Mouse (Mus musculus) adrenal gland (tissue): ENCODE results near the gene Kdm1b.

Experiments used
- intact Hi-C: fragments of 180-260 bp; cut with DNase I; formaldehyde crosslinking; loops from one replicate; pipeline ENCODE4 v1.15.1; 2025
- long read RNA-seq, 2 experiments: library from polyadenylated mRNA; unstranded; transcript quantifications; one replicate each; pipeline ENCODE4 v2.0.0; 2020; ENCODE audit warnings: borderline replicate concordance in 1 of 2; ENCODE audit not compliant: insufficient replicate concordance in 1 of 2

Gene Kdm1b
- long read RNA-seq, experiment 1, full-length matches to known transcripts: 1 of 3 reads
- long read RNA-seq, experiment 1, partial matches to known transcripts: 2 of 3 reads
- long read RNA-seq, experiment 1, other reads (novel, unspliced or antisense): 0 of 3 reads
- long read RNA-seq, experiment 2, partial matches to known transcripts: 1 of 3 reads
- long read RNA-seq, experiment 2, other reads (novel, unspliced or antisense): 2 of 3 reads

DNA sequence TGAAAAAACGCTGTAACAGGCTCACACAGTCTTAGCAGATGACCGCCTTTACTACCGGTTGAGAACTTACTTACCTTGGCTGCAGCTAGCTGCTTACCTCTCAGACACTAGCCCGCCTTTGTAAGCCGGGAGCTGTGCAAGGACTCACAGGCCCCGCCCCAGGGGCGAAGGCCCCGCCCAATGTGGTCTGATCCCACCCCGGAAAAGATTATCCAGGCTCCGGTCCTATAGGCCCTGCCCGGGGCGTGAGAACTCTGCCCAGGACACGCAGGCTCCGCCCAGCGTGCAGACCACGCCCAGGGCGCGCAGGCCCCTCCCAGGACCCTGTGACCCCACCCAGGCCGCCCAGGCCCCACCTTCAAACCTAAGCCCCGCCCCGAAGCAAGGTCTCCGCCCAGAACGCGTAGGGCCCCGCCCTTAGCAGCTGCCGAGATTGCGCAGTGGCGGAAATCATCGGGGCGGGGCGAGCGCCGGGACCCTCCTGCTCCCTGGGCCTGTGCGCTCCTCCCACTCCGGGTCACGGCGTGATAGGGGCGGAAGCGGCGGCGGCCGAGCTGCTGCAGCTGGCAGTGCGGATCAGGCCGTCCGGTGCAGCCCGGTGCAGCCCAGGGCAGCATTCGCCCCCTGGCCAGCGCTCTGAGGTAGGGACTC lies at the start of gene Kdm1b:
Gene Kdm1b, plus strand, starts transcription at position 470 of the 651 bp plus-strand sequence.
- intact Hi-C loops: no loop called here

DNA sequence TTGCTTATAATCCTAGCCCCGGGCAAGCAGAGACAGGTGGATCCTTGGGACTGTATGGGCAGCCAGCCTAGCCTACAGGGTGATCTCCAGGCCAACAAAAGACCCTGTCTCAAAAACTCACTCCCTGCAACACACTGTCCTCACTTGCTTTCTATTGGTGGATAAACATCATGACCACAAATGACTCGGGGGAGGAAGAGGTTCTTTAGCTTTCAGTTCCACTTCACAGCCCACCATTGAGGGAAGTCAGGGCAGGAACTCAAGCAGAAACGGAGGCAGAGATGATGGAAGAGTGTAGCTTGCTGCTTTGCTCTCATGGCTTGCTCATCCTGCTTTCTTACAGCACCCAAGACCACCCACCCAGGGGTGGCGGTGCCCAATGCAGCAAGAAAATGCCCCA lies 45.9 kb upstream of the Kdm1b start:
- intact Hi-C loops: no loop called here

DNA sequence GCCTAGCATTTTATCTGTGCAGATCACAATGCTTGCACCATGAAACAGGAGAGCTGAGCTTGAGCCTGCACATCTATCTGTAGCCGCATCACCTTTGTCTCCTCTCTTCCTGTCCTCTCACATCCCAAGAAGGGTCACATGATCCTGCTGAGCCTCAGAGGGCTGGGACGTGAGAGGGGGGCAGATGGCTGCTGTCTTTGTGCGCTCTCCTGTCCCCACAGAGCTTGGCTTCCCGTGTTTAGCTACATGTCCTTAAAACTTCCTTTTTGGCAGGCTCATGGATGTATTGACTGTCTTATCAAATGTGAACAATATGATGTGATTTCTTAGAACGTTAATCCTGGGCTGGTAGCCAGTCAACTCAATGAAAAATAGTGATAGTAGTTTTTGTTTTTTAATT lies 43.8 kb upstream of the Kdm1b start:
- intact Hi-C loops: no loop called here

DNA sequence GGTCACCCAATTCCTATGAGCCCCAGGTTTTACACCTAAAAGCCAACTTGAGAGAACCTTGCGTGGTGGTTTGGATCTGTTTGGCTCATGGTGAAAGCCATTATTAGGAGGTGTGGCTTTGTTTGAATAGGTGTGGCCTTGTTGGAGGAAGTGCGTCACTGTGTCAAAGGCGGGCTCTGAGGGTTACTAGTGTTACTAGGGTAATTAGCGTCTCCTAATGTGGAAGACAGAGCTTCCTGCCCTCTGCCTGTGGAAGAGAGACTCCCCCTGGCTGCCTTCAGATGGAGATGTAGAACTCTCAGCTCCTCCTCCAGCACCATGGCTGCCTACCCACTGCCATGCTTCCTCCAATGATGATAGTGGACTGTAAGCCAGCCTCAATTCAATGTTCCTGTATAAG lies 41.7 kb upstream of the Kdm1b start:
- intact Hi-C loops: no loop called here

DNA sequence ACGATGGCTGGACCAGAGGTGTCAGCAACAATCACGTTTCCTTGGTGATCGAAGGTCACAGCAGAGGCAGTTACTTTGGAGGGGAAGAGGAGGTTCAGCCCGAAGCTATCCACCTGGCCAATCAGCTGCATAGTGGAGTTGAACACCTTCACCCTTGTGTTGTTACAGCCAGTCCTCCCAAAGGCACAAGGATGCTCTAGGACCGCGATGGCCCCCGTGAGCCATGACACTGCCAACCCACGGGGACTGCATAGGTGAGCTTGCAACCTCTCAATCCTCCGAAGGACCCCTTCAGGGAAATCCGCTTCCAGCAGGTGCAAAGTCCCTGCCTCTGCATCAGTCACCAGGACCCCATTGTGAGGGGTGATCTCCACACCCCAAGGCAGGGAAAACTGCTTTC lies 29.6 kb upstream of the Kdm1b start:
- intact Hi-C loops: loop anchor here (2.0 to 5.0 kb wide), 2 partner anchors 81 to 171 kb away; no protein-coding TSS in a partner anchor

DNA sequence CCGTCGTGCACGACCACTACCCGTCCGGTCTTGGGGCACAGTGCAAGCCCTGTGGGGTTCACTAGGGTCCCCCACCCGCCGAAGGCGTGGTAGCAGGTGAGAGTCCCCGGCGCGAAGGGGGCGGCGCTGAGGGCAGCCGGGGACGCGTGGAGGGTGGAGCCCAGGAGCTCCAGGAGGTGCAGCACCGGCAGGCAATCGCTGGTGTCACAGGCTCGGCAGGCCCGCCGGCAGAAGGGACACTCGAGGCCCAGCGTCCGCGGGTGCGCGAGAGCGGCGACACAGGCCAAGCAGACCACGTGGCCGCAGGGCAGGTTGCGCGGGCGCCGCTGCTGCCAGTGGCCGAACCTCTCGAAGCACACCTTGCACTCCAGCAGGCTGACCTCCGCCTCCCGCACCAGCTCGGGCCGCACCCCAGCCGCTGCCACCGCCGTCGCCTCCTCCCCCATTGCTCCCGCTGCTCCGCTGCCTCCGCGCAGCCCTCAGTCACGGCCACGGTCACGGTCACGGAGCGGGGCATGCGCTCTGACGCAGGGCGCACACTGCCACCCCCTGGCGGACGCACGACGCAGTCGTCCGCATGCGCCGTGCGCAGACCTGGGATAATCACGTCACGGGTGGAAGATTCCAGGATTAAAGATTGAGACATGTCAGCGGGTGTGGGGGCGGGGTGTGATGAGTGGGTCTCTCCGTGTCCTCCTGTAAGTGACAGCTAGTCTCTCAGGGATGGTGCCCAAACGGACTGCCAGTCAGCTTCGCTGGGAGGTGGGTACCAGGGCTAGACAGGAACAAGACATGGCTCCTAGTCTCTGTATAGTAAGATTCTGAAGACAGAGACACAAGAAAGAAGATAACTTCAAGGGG lies 28.7 kb upstream of the Kdm1b start, which contains the start of gene Nhlrc1:
Gene Nhlrc1, minus strand, starts transcription at position 517 of the 861 bp plus-strand sequence.
- intact Hi-C loops: loop anchor here (5.0 kb wide), 1 partner anchor 82 kb away; no protein-coding TSS in a partner anchor

DNA sequence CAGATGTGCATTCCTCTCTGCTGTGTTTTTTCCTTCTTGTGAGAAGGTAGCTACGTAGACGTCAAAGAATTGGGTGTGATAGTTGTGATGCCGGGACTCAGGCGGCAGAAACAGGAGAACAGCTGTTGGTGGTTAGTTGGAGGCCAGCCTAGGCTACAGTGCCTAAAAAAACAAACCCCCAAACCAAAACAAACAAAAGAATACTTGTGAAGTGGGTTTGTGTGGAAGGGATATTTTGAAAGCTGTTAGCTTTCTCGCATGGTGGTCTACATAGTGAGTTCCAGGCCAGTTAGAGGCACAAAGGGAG lies 28.2 kb upstream of the Kdm1b start:
- intact Hi-C loops: no loop called here

DNA sequence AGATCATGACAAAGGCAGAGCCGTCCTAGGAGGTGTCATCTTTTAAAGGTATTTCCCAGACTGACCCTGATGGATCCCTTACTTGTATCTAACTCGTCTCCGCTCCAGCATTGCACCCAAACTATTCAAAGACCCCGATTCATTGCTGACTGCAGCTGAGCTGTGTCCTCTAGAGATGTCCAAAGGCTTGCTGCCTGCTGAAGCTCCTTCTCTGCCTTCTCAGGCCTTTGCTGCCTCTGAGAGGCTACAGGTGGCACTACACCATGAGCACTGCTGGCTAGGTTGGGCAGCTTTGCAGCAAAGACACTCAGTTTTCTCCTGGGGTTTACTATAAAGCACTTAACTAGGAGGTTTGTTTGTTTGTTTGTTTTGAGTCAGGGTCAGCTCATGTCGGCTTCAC lies 26.0 kb upstream of the Kdm1b start:
- intact Hi-C loops: no loop called here

DNA sequence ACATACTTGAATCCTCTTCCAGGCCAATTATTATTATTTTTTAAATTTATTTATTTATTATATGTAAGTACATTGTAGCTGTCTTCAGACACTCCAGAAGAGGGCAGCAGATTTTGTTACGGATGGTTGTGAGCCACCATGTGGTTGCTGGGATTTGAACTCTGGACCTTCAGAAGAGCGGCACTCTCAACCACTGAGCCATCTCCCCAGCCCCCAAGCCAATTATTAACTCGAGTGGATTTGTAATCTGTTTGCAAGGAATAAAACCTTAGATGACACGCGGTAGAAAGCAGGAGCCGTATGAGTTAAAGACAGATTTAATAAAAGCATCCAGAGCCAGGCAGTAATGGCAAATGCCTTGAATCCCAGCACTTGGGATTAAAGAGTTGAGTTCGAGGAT lies 23.5 kb upstream of the Kdm1b start:
- intact Hi-C loops: no loop called here

DNA sequence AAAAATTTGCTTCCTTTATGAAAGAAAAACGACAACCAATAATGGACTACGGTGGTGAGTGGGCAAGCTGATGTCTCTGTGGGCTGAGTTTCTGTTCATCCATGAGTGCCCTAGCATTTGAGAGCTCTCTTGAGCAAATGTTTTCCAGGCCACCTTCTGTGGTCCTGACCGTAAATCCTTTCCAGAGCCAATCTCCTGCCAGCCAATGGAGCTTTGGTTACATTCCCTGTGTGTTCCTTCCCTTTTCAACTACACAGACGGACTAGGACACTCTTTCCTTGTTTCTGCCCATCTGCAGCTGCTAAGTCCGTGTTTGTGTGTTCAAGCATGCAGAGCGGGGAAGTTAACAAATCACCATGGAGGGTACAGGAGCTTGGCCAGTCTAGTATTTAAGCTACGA lies 22.5 kb upstream of the Kdm1b start:
- intact Hi-C loops: no loop called here

DNA sequence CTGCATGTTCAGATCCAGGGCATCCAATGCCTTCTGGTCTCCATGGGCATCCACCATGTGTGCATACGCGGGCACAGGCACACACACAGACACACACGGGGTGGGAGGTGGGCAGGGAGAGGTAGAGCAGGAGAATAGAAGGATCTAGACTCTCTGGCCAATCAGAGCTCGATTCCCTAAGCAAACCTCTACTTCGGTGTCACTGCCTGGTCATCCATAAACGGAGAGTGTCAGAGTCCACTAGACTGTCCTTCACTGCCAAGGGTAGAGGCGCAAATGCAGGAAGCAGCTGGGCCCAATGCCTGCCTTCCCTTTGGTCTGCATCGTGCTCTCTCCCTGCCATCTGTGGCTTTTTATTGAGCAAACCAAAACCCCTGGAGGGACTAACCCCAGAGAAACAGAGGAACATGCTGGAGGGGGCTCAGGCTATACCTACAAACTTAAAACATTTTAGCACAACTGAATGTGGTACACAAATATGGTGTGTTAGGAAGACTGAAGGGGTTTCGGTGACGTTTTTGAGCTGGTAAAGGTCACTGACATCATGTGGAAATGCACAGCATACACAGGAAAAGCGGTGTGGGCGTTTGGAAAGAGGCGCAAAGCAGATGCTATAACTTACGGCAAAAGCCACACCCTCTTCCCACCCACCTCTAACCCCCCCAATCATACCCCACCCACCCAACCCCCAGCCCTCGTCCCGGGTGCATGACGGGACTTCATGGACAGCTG lies 12.8 kb upstream of the Kdm1b start:
- intact Hi-C loops: no loop called here

DNA sequence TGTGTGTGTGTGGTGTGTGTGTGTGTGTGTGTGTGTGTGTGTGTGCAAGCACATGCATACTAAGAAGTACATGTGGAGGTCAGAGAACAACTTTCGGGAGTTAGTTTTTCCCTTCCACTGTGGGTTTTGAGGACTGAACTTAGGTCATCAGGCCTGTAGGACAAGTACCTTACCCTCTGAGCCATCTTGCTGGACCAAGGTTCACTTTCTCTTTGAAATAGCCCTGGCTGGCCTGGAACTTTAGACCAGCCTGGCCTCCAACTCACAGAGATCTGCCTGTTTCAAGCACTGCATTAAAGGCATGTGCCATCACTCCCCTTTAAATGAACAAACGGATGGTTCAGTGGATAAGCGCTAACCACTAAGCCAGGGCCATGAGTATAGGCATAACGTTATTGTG lies 9.7 kb upstream of the Kdm1b start:
- intact Hi-C loops: no loop called here

DNA sequence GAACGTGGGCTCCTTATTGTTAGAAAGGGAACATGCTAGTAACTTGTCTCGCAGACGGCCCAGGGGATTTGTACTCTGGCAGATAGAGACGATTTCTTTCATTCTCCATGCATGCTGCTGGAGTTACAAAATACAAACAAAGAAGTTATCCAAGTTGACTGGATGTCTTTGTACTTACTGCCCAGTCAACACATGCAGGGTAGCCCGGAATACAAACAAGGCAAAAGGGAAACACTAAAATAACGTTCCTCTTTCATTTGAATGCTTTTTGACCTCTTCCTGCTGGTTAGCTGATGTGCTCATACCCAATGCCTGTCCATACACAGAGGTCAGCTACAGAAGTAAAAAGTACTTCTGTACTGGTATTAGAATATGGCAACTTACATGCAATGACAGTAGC lies 5.4 kb upstream of the Kdm1b start:
- intact Hi-C loops: no loop called here

DNA sequence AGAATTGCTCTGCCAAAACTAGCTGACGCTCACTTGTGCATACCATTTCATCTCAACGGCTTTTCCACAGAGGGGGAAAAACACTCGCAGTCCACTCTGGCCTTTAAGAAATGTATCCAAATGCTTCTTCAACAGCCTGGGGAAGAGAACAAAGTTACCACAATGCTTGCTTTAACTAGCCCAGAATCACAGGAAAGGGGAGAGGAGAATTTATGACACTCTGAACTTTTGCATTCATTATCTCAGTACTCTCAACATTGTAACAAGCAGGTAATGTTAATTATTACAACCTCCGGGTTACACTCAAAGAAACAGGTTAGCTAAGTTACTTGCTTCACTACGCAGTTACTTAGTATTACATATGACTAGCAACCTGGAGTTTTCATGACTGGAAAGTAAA lies 3.2 kb upstream of the Kdm1b start:
- intact Hi-C loops: no loop called here

DNA sequence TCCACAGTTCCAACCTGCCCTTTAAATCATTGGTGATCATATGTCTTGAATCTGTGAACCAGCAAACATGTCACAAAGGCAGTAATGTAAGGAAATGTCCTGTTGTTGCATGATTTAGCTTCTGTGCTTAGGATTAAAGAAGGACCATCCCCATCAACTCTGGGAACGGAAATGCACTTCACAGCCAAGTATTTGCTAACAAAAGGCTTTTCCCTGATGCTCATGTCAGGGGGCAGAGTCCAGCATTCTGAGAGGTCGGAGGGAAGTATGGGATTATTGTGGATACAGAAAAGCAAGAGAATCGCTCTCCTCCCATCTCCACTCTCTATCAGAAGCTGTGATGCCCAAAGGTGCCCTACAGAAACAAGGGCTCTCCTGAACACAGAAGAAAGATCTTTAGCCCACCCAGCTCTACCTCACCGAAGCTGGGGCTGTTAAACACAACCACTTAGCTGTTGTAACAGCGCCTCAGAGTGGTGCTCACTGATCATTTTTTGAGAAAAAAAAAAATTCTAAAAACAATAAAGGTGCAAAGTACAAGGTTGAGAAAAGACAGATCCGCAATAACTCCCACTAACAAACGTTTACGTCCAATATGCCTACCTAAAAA lies 1.2 kb upstream of the Kdm1b start:
- intact Hi-C loops: no loop called here

DNA sequence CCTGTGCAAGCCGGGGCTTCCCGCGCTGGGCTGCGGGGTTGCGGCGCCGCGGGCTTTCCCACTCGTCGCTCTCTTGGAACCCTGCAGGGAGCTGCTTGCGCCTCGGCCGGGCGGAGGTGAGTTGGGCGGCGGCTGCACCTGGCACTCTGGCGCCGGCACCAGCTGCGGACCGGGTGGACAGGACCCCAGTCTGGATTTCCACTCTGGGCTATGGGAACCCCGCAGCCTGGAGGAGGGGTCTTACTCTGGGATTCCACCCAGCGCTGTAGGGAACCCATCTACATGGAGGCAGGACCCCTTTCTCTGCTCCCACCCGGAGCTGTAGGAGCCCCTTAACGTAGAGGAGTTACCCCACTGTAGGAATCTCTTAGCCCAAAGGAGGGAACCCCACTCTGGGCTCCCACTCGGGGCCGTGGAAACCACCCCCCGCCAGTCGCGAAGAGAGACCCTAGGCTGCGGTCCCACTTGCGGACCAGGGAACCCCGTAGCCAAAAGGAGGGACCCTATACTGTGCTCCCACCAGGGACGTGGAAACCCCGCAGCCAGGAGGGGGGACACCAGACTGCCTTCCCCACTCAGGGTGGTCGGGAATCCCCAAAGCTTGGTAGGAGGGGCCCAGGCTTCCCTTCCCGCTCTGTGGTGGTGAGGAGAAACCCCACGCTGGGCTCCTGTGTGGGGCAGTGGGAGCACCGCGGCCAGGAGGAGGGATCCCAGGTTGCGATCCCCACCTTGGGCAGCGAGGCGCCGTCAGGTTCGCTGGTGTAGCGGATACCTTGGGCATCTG lies 726 bp downstream of the Kdm1b start:
- intact Hi-C loops: no loop called here

DNA sequence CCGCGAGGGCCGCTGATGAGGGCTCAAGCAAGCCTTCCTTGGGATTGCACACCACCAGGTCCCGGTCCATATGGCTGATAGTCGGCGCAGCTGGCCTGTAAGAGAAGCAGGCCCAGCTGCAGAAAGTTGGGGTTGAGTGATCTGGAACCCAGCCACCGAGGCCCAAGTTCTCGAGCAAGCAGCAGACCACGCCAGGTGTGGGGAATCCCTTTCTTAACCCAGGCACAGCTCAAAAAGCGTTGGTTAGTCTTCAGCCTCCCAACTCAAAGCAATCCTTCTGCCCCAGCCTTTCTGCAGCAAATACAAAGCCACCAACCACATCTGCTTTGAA lies 1.3 kb downstream of the Kdm1b start, which contains the start of gene Tpmt:
Gene Tpmt, minus strand, starts transcription at position 121 of the 331 bp plus-strand sequence.
- intact Hi-C loops: no loop called here

DNA sequence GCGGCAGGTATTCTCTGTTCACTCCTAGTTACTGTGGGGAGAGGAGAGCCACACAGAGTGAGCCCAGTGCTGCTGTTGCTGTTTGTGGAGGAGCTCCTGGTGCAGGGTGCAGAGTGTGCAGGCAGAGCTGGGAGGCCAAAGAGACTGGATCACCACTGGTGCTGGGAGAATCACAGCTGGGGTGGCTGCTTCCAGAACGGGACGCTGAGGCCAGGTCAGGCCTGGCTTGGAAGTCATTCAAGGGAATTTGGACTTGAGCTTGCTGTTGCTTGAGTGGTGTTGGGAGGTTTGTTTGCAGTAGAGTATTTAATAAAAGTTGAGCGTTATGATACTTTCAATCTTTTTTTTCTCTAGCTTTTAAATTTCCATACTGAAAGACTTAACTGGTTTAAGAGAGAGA lies 4.7 kb downstream of the Kdm1b start:
- intact Hi-C loops: no loop called here

DNA sequence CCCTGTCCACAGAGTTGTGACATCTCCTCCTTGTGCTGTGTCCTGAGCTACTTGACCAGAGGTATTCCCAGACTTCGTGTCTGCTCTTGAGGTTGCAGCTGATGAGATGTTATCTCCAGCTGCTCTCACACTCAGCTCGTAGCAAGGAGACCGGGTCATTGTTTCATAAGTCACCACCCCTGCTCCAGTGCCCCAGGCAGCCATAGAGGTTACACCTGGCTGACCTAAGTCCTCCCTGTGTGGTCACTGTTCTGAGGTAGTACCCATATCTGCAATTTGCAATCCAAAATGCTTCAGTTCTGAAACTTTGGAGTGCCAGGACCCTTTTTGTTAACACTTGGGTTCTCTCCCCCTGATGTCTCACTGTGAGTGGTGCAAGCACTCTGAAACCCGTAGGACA lies 6.7 kb downstream of the Kdm1b start:
- intact Hi-C loops: no loop called here

DNA sequence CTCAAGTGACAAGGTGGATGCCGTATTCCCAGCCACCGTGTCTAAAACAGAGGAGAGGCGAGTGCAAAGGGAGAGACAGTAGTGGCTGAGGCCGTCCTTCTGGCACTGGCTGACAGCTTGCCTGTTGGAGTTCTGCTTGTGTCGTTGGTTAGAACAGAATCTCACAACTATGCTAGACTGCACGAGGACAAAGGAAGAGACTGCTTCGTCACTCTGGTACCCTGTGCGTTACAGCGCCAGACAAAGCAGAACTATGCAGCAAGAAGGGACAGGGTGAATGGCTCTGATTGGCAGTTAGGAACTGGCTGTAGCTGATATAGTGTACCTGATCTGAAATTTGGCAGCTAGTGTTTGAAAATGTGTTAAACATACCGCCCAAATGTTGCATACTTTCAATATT lies 10.7 kb downstream of the Kdm1b start:
- intact Hi-C loops: no loop called here

DNA sequence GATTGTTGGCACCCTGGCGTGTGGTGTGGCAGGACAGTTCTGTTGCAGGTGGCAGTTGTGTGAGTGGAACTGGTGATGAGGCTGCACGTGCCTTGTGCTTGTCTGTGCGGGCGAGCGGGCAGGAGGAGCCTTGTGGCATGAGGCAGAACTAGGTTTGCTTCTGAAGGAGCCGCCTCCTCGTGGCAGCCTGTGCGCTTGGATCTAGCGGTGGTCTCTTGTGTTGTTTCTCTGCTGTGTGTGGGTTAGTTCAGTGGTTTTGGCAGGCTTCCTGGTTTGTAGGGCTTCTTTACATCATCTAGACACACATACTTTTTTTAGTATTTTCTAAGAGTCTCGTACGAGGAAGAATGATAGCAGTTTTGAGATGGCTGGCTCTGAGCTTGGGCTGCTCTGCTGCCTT lies 12.8 kb downstream of the Kdm1b start:
- intact Hi-C loops: no loop called here
